ENCODE assay signal across 43 mouse cellular contexts in genomic region chr14:34635721-34636120, GRCm38 (mm10). TPM values are rescaled to one million over a fixed set of nuclear protein-coding genes. Genes with fewer than 3 reads are reported as not detected.
"Had no signal": no experiment of that assay in that cellular context is flagged by ENCODE, and none has a peak within 500 bp of the region (broad histone marks: within the 10 kb centered on the region; RNA-seq: fewer than 3 reads in every experiment).

No protein-coding gene starts in this region.

- H3K27ac ChIP-seq: heart, embryonic 10.5 days; heart, embryonic 13.5 days; heart, embryonic 15.5 days; hindbrain, embryonic 10.5 days; hindbrain, embryonic 12.5 days; hindbrain, embryonic 13.5 days; hindbrain, embryonic 14.5 days; hindbrain, embryonic 15.5 days; hindbrain, postnatal 0 days; intestine, embryonic 15.5 days; kidney, embryonic 15.5 days; kidney, postnatal 0 days; layer of hippocampus, adult 2 months had no signal

- H3K36me3 ChIP-seq: heart, embryonic 10.5 days; heart, embryonic 12.5 days; heart, embryonic 13.5 days; heart, embryonic 15.5 days; hindbrain, embryonic 10.5 days; hindbrain, embryonic 12.5 days; hindbrain, embryonic 13.5 days; hindbrain, embryonic 15.5 days; intestine, embryonic 15.5 days; kidney, embryonic 15.5 days had no signal

- H3K4me3 ChIP-seq: heart, embryonic 10.5 days; heart, embryonic 12.5 days; heart, embryonic 13.5 days; heart, embryonic 15.5 days; hindbrain, embryonic 10.5 days; hindbrain, embryonic 12.5 days; hindbrain, embryonic 13.5 days; hindbrain, embryonic 15.5 days; intestine, embryonic 15.5 days; kidney, embryonic 15.5 days; layer of hippocampus, adult 2 months had no signal

- H3K9me3 ChIP-seq: heart, embryonic 10.5 days; heart, embryonic 12.5 days; heart, embryonic 13.5 days; heart, embryonic 15.5 days; hindbrain, embryonic 10.5 days; hindbrain, embryonic 12.5 days; hindbrain, embryonic 13.5 days; hindbrain, embryonic 15.5 days; intestine, embryonic 15.5 days; kidney, embryonic 15.5 days had no signal

- H3K4me2 ChIP-seq: heart, embryonic 11.5 days; heart, embryonic 12.5 days; heart, embryonic 13.5 days; heart, embryonic 15.5 days; hindbrain, embryonic 12.5 days; hindbrain, embryonic 13.5 days; hindbrain, embryonic 14.5 days; hindbrain, embryonic 15.5 days; intestine, embryonic 15.5 days; kidney, embryonic 15.5 days had no signal

- DNase-seq: heart, postnatal 10 days; heart, postnatal 14 days; heart, postnatal 36 days; heart, postnatal 4 days; kidney, adult 11 months; kidney, adult 18-20 months; kidney, adult 2 months; kidney, adult 8-10 months; kidney, adult 9 months; kidney, postnatal 10 days; kidney, postnatal 14 days; kidney, postnatal 25 days; kidney, postnatal 36 days; kidney, postnatal 4 days; layer of hippocampus, adult 9-11 months; layer of hippocampus, postnatal 36 days had no signal

- H3K27me3 ChIP-seq: heart, embryonic 12.5 days; heart, embryonic 13.5 days; heart, embryonic 15.5 days; hindbrain, embryonic 12.5 days; hindbrain, embryonic 13.5 days; hindbrain, embryonic 15.5 days; intestine, embryonic 15.5 days; kidney, embryonic 15.5 days had no signal

- H3K4me1 ChIP-seq: heart, embryonic 10.5 days; heart, embryonic 12.5 days; heart, embryonic 15.5 days; hindbrain, embryonic 10.5 days; hindbrain, embryonic 12.5 days; hindbrain, embryonic 13.5 days; hindbrain, embryonic 15.5 days; intestine, embryonic 15.5 days; kidney, embryonic 15.5 days had no signal

- ATAC-seq: hindbrain, embryonic 16.5 days; hindbrain, postnatal 0 days; inflammation-experienced regulatory T-cells, adult 6 months; intestine, embryonic 15.5 days; intestine, embryonic 16.5 days; intestine, postnatal 0 days had no signal

- H3K9ac ChIP-seq: heart, embryonic 12.5 days; heart, embryonic 13.5 days; heart, embryonic 15.5 days; hindbrain, embryonic 12.5 days; hindbrain, embryonic 13.5 days; hindbrain, embryonic 14.5 days; hindbrain, embryonic 15.5 days; intestine, embryonic 15.5 days; kidney, embryonic 15.5 days had no signal

RNA-seq across cellular contexts. Expression of gene Opn4, which starts 35.8 kb away (rescaled TPM):
- total RNA-seq: hematopoietic stem cell, adult 5-6 weeks; hindbrain, postnatal 0 days; layer of hippocampus, adult 18-20 months; layer of hippocampus, adult 2 months; layer of hippocampus, adult 8-10 months; layer of hippocampus, postnatal 10 days; layer of hippocampus, postnatal 14 days; layer of hippocampus, postnatal 25 days; layer of hippocampus, postnatal 36 days had no signal
- polyA plus RNA-seq: hindbrain, embryonic 10.5 days; hindbrain, embryonic 11.5 days; hindbrain, embryonic 12.5 days; hindbrain, embryonic 13.5 days; hindbrain, embryonic 14.5 days; hindbrain, embryonic 15.5 days; hindbrain, embryonic 16.5 days; inflammation-experienced regulatory T-cells, adult 6 months; intestine, embryonic 14.5 days; intestine, embryonic 15.5 days; kidney, adult 2 months had no signal

RNA-seq across cellular contexts. Expression of gene Ldb3, which starts 47.2 kb away (rescaled TPM):
- polyA plus RNA-seq: inflammation-experienced regulatory T-cells, adult 6 months had no signal
